Mouse (Mus musculus): ENCODE measurements at regions not wholly inside any gene's neighbourhood (a gene's known extent, or its start where the extent isn't known, plus 50 kb on each side); places are given as distances from the start of the nearest gene placed in this dataset.

DNA sequence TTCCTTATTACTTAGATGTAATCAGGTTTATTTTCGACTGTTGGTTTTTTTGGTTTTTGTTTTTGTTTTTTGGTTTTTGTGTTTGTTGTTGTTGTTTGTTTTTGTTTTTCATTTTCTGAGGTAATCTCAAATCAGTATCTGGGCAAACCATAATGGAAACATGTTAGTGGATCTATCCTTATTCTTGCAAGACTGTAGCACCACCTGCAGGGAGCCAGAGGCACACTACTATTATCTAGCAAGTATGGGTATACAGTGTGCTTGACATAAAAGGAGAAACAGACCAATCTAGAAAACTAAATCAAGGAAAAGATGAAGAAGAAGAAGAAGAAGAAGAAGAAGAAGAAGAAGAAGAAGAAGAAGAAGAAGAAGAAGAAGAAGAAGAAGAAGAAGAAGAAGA lies 552.4 kb downstream of the Rfpl4b start:
- TF ChIP-seq CTCF (IDR thresholded peaks at IDR 0.05; ENCODE audit: low read depth, low read length), result peak; percentile 29; the same call in 1 of the 2 replicates
- no peak for TF ChIP-seq POLR2A (IDR thresholded peaks at IDR 0.05; ENCODE audit: extremely low read depth, insufficient read depth, low read length)
